Mouse (Mus musculus) Patski (cell line): Measurements from ENCODE around the gene Aldh1a3. TPM values are rescaled to one million over a fixed set of nuclear protein-coding genes. Genes with fewer than 3 reads are reported as not detected.

Source experiments
- ATAC-seq: fragments of 100-300 bp; one replicate; pipeline ENCODE4 v1.8.0; 2021
- CTCF ChIA-PET: fragments of 350-600 bp; sonication (Branson Sonifier 250); formaldehyde crosslinking; loops from one replicate; lab custom pipeline; 2022; ENCODE audit warnings: inconsistent platforms; lab: Charles Lee
- POLR2A ChIA-PET: fragments of 350-600 bp; sonication (Branson Sonifier 250); formaldehyde crosslinking; loops from one replicate; lab custom pipeline; 2022; ENCODE audit warnings: antibody characterized with exemption, inconsistent platforms; lab: Charles Lee
- DNase-seq: peaks from one replicate; pipeline ENCODE4 v3.0.0-alpha.2; 2011; ENCODE audit warnings: low read depth, low spot score
- H3K27me3 ChIP-seq: fragments of 371-371 bp; one replicate; pipeline ENCODE4 v1.5.1; 2021
- CTCF ChIP-seq: fragments of 100-300 bp; IDR thresholded peaks from one replicate; pipeline ENCODE4 v1.5.1; 2021
- in situ Hi-C: fragments of 300-500 bp; cut with MboI; formaldehyde crosslinking; loops from 3 replicates; pipeline ENCODE4 v1.11.1; 2018; ENCODE audit warnings: low pct_unique_long_range_greater_than_20kb, mixed read lengths
- polyA plus RNA-seq: library from polyadenylated mRNA; unstranded; gene quantifications from one replicate; pipeline ENCODE4 v1.2.3, GENCODE M21; 2021

The Aldh1a3 gene
- polyA plus RNA-seq, 1 experiment from 2014 or later: 0.37 TPM

DNA sequence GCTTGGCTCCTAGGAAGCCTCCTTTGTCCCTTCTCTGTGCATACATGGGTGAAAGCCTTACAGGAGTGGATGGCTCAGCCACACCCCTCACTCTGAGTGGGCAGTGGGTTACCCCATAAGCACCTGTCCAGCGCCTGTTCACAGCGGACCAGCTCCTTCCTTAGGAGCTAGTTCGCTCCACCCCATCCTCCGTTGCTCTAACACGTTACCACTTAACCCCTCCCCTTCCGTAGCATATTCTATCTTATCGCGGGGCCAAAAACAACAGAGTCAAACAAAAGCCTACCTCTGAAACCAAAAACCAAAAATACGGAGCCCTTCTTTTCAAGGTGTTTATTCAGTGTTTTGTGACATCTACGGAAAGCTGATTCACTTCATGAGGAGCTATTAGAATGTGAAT lies 21.0 kb upstream of the Aldh1a3 start:
- POLR2A ChIA-PET: no interaction called here
- CTCF ChIA-PET: interaction anchor here (1.3 to 2.0 kb wide), 2 partner anchors 9 to 13 kb away, joined by 3 to 5 read pairs; no protein-coding TSS in a partner anchor
- ATAC-seq: no peak
- no peak for TF ChIP-seq CTCF
- in situ Hi-C loops: no loop called here
- H3K27me3 ChIP-seq: no peaks in the 10 kb centered on the region
- no peak for DNase-seq

DNA sequence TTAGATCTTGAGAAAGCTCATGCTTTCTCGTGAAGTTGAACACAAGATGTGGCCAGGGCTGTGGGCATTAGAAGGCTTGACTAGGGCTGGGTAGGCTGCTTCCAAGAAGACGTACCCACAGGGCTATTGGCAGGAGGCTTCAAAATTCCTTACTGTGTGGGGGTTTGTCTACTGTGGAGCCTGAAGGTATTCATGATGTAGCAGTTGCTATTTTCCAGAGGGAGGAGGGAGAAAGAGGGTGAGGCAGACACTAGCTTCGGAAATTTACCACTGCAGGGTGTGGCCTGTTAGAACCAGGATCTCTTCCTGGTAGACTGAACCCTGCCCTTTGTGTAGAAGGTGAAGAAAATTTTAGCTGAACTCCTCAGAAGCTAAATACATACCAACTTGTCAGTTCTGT lies 19.5 kb upstream of the Aldh1a3 start:
- no peak for ATAC-seq
- TF ChIP-seq CTCF: no peak
- ChIA-PET POLR2A (no interaction called here), CTCF (interaction anchor here (0.6 to 2.0 kb wide), 4 partner anchors 12 to 214 kb away, joined by 3 to 5 read pairs (median 3); no protein-coding TSS in a partner anchor)
- DNase-seq: no peak
- in situ Hi-C loops: no loop called here
- no peaks in the 10 kb centered on the region for H3K27me3 ChIP-seq

DNA sequence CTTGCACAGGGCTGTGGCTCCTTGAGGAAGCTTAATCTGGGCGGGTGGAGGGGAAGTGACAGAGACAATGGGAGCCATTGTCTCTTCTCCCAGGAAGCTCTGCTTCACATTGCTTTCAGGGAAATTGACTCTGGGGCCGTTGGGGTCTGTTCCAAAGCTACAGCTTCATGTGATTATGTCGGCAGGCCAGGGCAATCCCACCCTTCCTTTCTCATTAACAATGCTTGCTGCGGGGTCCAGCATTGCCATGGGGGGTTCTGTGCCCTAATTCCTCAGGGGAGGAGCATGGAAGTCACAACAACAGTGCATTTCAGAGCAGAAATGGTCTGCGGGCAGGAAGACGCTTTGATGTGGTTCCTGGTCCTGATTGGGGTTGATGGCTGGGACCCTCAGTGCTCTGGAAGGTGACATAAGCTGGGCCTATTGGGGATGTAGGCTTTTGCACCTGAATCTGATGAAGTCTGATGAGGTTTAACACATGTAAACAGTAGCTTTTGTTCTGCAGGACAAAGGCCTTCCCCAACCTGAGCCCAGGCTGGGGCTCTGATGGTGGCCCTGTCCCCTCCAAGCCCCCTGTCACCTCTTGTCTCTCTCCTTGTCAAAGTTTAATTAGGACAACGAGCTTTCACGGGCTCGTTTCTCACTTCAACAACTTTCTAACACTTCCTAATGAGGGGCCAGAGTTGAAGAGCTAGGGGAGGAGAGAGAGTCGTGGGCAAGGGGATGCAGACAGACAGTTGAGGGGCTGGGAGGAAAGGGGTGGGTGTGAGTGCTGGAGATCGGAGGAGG lies 18.0 kb upstream of the Aldh1a3 start:
- ATAC-seq (no peak), DNase-seq (no peak)
- ChIA-PET POLR2A (no interaction called here), CTCF (interaction anchor here (1.4 to 1.7 kb wide), 3 partner anchors 10 to 216 kb away, joined by 5 to 8 read pairs (median 6); no protein-coding TSS in a partner anchor)
- TF ChIP-seq CTCF: no peak
- H3K27me3 ChIP-seq: no peaks in the 10 kb centered on the region
- in situ Hi-C loops: no loop called here

DNA sequence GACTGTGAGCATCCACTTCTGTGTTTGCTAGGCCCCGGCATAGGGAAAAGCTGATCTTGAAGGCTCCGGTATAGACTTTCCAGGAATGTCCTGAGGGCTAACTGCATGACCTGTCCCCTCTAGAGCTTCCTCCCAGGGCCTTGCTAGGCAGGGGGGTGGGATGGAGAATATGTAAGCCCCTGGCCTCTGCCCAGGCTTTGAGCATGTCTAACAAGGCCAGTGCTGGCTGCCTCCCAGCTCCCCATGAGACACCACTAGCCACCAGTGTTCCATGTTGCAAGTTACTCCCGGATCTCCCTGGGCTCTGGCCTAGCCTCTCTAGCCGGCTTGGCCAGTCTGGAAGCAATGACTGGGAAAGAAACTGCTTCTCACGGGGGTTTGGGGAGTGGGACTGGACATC lies 17.4 kb upstream of the Aldh1a3 start:
- no peak for DNase-seq
- H3K27me3 ChIP-seq: no peaks in the 10 kb centered on the region
- no peak for ATAC-seq
- ChIA-PET POLR2A (no interaction called here), CTCF (interaction anchor here (1.4 to 1.7 kb wide), 3 partner anchors 10 to 217 kb away, joined by 5 to 8 read pairs (median 6); no protein-coding TSS in a partner anchor)
- no peak for TF ChIP-seq CTCF
- in situ Hi-C loops: no loop called here

DNA sequence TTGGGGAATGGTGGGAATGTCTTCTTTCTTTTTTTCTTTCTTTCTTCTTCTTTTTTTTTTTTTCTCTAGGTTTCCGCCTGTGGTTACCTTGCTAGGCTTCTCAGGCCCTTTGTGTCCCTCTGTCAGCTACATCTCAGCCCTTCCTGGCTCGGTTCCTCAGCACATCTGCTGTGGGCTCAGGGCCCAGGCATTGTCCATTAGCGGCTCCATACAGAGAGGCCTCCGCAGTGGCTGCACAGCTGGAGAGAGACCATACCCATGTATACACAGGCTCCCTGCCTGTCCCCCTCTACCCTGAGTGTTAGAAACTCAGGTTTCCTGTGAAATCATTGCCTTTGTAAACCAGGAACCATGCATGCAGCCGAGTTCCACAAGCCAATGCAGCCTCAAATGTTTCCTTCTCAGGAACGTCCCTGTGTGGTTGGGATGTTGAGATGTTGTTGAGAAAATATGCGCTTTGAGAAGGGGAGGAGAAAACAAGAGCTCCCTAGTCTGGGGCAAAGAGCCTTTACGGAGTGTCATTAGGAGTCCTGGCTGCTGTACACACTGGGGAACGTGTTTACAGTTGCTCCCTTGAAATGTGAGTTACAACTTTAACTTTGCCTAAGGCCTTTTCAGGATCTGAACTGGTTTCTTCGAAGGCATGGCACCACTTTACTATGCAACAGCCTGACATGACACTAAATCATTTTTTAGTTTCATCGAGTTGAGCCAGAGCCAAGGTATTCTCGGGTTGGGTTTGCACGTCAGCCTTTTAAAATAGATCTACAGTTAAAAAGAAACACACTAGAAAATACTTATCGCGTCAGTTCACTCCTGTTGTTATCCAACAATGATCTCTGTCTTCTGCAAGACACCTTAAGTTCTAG lies 15.4 kb upstream of the Aldh1a3 start:
- DNase-seq: no peak
- no peak for TF ChIP-seq CTCF
- ChIA-PET POLR2A (interaction anchor here (0.7 kb wide), 1 partner anchor 653 kb away, joined by 3 read pairs; no protein-coding TSS in a partner anchor), CTCF (interaction anchor here (2.3 kb wide), 1 partner anchor 219 kb away, joined by 7 read pairs; no protein-coding TSS in a partner anchor)
- in situ Hi-C loops: no loop called here
- H3K27me3 ChIP-seq: no peaks in the 10 kb centered on the region
- no peak for ATAC-seq

DNA sequence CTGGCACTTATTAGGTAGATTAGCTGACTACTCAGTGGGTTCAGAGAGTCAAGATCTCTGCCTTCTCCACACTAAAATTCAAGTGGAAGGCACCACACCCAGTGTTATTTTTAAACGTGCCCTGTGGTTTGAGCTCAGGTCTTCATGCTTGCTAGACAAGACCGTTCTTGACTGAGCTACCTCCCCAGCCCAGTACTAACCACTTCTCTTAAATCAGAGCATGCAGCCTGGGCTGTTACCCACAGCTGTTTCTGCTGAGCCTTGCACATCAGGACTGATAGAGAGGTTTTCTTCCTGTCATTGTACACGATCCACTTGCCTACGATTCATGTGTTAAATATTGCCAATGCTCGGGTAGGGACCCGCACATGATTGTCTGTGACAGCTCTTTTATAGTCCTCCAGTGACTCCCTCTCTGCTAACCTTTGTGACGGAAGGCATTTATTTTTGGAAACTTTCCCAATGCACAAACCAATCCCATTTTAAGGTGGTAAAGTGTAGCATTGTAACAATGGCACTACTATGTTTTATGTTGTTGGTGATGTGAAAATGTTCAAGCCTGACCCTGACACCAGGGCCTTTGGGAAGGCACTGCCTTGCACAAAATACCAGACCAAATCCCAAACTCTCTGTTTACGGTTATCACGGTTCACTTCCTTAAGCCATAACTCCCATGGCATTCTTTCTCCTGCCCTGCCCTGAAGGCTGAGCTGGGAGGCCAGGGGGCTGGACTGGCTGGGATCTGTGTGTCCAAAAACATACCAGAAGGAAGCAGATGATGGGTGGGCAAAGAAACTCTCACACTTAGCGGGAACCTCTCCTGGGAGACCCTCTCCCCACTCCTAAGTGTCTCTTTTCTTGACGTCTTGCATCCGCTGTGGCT lies 11.7 kb upstream of the Aldh1a3 start:
- ATAC-seq: no peak
- POLR2A ChIA-PET: interaction anchor here (1.1 kb wide), 1 partner anchor 40 kb away, joined by 3 read pairs; no protein-coding TSS in a partner anchor
- in situ Hi-C loops: loop anchor here (10.0 kb wide), 1 partner anchor 216 kb away; no protein-coding TSS in a partner anchor
- CTCF ChIA-PET: interaction anchor here (0.7 to 9.4 kb wide), 8 partner anchors 10 to 241 kb away, joined by 3 to 121 read pairs (median 3); no protein-coding TSS in a partner anchor
- DNase-seq: peak; percentile 1
- no peaks in the 10 kb centered on the region for H3K27me3 ChIP-seq
- TF ChIP-seq CTCF: no peak

DNA sequence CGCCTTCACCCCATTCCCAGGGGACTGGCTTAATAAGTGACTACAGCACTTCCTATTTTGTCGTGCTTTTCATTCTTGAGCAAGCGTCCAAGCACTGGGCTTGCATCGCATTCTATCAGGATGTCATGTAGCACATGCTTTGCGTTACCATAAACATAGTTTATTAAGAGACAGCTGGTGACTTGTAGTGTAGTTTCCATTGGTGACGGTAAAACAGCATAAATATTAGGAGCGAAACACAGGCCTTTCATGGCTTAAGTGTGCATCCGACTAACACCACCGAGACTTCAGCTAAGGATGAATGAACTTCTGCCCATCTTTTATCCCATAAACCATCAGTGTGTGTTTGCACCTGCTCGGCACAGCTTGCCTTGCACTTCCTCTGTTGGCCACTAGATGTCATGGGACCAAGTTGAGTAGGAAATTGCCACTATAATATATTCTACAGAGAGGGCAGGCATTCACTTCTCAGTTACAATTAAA lies 7.2 kb upstream of the Aldh1a3 start:
- peak; percentile 93 for TF ChIP-seq CTCF
- H3K27me3 ChIP-seq: no peaks in the 10 kb centered on the region
- DNase-seq (no peak), ATAC-seq (no peak)
- in situ Hi-C loops: loop anchor here (10.0 kb wide), 1 partner anchor 220 kb away; no protein-coding TSS in a partner anchor
- ChIA-PET POLR2A (no interaction called here), CTCF (interaction anchor here (0.7 to 9.4 kb wide), 15 partner anchors 9 to 249 kb away, joined by 3 to 121 read pairs (median 5); no protein-coding TSS in a partner anchor)

DNA sequence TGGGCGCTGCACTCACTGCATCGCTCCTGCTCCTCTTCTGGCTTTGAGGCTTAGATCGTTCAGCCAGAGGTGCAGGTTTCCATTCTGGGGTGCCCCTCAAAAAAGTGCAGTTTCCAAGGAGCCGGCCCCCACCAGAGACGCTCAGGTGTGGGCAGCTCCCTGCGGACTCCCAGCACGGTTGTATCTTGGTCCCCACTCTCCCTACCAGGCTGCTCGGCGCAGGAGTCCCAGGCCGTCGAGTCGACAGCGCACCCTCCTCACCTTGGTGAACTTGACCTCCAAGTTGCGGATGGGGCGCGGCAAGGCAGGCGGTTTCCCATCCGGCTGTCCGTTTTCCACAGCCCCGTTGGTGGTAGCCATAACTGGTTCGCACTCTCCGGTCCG lies 272 bp downstream of the Aldh1a3 start:
- ChIA-PET POLR2A (no interaction called here), CTCF (interaction anchor here (1.5 to 1.6 kb wide), 2 partner anchors 10 kb away, joined by 3 read pairs; no protein-coding TSS in a partner anchor)
- DNase-seq (no peak), ATAC-seq (no peak)
- TF ChIP-seq CTCF: no peak
- peaks cover 5% of the 10 kb centered on the region for H3K27me3 ChIP-seq
- in situ Hi-C loops: no loop called here

DNA sequence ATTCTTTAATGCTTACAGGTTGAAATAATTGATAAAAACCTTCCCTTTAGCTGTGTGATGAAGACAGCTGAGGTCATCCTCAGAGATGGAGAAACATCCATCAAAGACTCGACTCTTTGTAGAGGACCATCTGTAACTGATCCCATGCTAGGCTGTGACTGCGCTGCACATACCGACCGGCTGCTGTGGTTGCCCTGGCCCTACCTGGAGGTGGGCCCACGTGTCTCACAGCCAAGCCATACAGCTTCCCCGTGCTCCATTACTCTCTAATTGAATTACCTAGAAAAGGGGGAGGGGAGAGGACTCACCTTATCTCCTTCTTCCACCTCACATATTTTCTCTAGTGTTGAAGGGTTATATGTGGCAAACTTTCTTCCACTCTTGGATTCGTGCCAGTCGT lies 5.4 kb downstream of the Aldh1a3 start:
- CTCF ChIA-PET: interaction anchor here (0.8 to 1.4 kb wide), 2 partner anchors 8 to 203 kb away, joined by 3 read pairs; no protein-coding TSS in a partner anchor
- in situ Hi-C loops: loop anchor here (25.0 kb wide), 1 partner anchor 415 kb away; the partner anchor contains the start of gene Adamts17
- no peak for TF ChIP-seq CTCF
- ATAC-seq (no peak), DNase-seq (no peak)
- POLR2A ChIA-PET: no interaction called here
- no peaks in the 10 kb centered on the region for H3K27me3 ChIP-seq
